Mouse (Mus musculus): Measurements from ENCODE around the gene Ndufa7. TPM values are rescaled to one million over a fixed set of nuclear protein-coding genes. Genes with fewer than 3 reads are reported as not detected.

Gene Ndufa7
- polyA plus RNA-seq, 1 experiment from 2014 or later: 620 TPM

DNA sequence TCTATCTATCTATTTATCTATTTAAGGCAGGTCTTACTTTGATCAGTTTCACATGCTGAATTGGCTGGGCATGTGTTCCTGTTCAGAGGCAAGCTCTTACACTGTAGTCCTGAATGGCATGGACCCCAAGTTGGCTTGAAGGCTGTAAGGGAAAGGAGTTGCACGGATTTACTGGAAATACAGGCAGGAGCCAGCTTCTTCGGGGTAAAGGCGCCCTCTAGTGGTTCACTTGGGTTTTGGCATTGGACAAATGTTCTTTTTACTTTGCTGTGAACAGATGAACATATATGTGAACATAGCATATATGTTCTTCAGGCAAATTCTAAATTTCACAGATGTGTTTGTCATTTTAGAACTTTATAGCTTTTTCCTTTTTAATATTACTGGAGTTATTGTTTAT, 2.5 kb downstream of the Ndufa7 start:
- H3K9ac ChIP-seq (ENCODE audit: low read depth, low read length): no peak overlapping the region
- no peak overlapping the region for H3K4me2 ChIP-seq (ENCODE audit: low read length)
- H3K4me1 ChIP-seq (replicated peaks; ENCODE audit: insufficient read depth, low read length): peaks cover 22% of the 10 kb centered on the region
- no peak for ATAC-seq (replicated peaks; ENCODE audit: low FRiP score, low read depth)
- no peak overlapping the region for H3K27ac ChIP-seq
- H3K36me3 ChIP-seq (ENCODE audit: insufficient read depth, low read length): peaks cover 16% of the 10 kb centered on the region
- no peak overlapping the region for H3K4me3 ChIP-seq (replicated peaks; ENCODE audit: low read depth, low read length)
- peak; percentile 92 for DNase-seq (ENCODE audit: low spot score)
- 0% methylated on average over 3 of the region's 3 CpGs for WGBS
- no peaks in the 10 kb centered on the region for H3K9me3 ChIP-seq (replicated peaks; ENCODE audit: low read length)
- peak; percentile 96 for TF ChIP-seq CTCF (IDR thresholded peaks at IDR 0.05; ENCODE audit: low read depth)
- no peaks in the 10 kb centered on the region for H3K27me3 ChIP-seq (ENCODE audit: insufficient read depth, low read length)

DNA sequence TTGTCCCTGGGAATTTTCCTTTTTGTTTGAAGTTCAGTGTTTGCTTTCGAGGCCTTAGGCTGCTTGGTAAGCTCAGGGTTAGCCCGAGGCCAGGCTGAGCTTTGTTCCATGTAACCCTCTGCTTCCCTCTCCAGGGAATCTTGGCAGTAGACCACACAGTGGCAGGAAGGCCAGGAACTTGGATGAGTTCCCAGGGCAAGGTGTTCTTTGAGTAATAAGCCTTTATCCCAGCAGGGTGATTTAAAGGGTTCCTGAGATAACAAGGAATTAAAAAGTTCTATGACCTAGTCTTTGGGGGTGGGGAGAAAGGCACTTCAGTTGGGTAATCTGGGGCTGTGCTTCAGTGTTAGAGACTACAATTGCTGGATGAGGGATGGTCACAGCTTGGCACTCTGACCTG, 4.5 kb downstream of the Ndufa7 start:
- no peaks in the 10 kb centered on the region for H3K9me3 ChIP-seq (replicated peaks; ENCODE audit: low read length)
- DNase-seq (ENCODE audit: low spot score): peak; percentile 60
- H3K4me1 ChIP-seq (replicated peaks; ENCODE audit: insufficient read depth, low read length): peaks cover 14% of the 10 kb centered on the region; the same call in 1 of the 2 replicates
- peak overlapping the region; percentile 25; the same call in 1 of the 2 replicates for H3K27ac ChIP-seq
- no peak for ATAC-seq (replicated peaks; ENCODE audit: low FRiP score, low read depth)
- no peak overlapping the region for H3K9ac ChIP-seq (ENCODE audit: low read depth, low read length)
- no peak overlapping the region for H3K4me2 ChIP-seq (ENCODE audit: low read length)
- H3K27me3 ChIP-seq (ENCODE audit: insufficient read depth, low read length): no peaks in the 10 kb centered on the region
- H3K4me3 ChIP-seq (replicated peaks; ENCODE audit: low read depth, low read length): no peak overlapping the region
- WGBS: 49% methylated on average over 2 of the region's 2 CpGs
- TF ChIP-seq CTCF (IDR thresholded peaks at IDR 0.05; ENCODE audit: low read depth): no peak
- H3K36me3 ChIP-seq (ENCODE audit: insufficient read depth, low read length): peaks cover 31% of the 10 kb centered on the region

DNA sequence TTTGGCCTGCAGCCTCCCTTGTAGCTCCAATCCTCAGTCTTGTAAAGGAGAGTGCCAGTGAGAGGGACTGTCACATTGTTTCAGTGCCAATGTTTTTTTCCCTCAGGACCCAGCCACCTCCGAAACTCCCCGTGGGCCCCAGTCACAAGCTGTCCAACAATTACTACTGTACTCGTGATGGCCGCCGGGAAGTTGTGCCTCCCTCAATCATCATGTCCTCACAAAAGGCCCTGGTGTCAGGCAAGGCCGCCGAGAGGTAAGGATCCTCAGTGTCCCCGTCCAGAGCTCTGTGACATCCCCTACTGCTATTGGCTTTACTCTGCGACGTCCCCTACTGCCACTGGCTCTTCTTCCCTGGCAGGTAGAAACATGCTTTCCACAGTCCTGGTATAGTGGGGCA, 5.2 kb downstream of the Ndufa7 start:
- no peak for TF ChIP-seq CTCF (IDR thresholded peaks at IDR 0.05; ENCODE audit: low read depth)
- no peaks in the 10 kb centered on the region for H3K9me3 ChIP-seq (replicated peaks; ENCODE audit: low read length)
- H3K27ac ChIP-seq: no peak overlapping the region
- ATAC-seq (replicated peaks; ENCODE audit: low FRiP score, low read depth) (no peak), DNase-seq (ENCODE audit: low spot score) (no peak)
- no peak overlapping the region for H3K4me2 ChIP-seq (ENCODE audit: low read length)
- peaks cover 14% of the 10 kb centered on the region; the same call in 1 of the 2 replicates for H3K4me1 ChIP-seq (replicated peaks; ENCODE audit: insufficient read depth, low read length)
- no peaks in the 10 kb centered on the region for H3K27me3 ChIP-seq (ENCODE audit: insufficient read depth, low read length)
- no peak overlapping the region for H3K4me3 ChIP-seq (replicated peaks; ENCODE audit: low read depth, low read length)
- no peak overlapping the region for H3K9ac ChIP-seq (ENCODE audit: low read depth, low read length)
- 92% methylated on average over 10 of the region's 10 CpGs for WGBS
- peaks cover 38% of the 10 kb centered on the region for H3K36me3 ChIP-seq (ENCODE audit: insufficient read depth, low read length)

- Histone ChIP-seq H3K4me3 (replicated peaks; ENCODE audit: low read depth, low read length) (peak within 1 kb of the TSS; percentile 91), H3K36me3 (ENCODE audit: insufficient read depth, low read length) (peaks cover 3% of the 10 kb centered on the region), H3K4me1 (replicated peaks; ENCODE audit: insufficient read depth, low read length) (no peaks in the 10 kb centered on the region; the same call in 1 of the 2 replicates), H3K4me2 (ENCODE audit: low read length) (peak within 1 kb of the TSS; percentile 74), H3K27ac (peak within 1 kb of the TSS; percentile 80), H3K27me3 (ENCODE audit: insufficient read depth, low read length) (no peaks in the 10 kb centered on the region), H3K9me3 (replicated peaks; ENCODE audit: low read length) (no peaks in the 10 kb centered on the region), H3K9ac (ENCODE audit: low read depth, low read length) (peak within 1 kb of the TSS; percentile 73)
- ATAC-seq (replicated peaks; ENCODE audit: low FRiP score, low read depth) (peak; percentile 87), DNase-seq (ENCODE audit: low spot score) (peak; percentile 95)
- under 1% methylated on average over 45 of the region's 45 CpGs for WGBS
- TF ChIP-seq CTCF (IDR thresholded peaks at IDR 0.05; ENCODE audit: low read depth): peak; percentile 31
These were observed 18.8 kb downstream of the Ndufa7 start, which contains the start of gene Cd320 for GRCm38 (mm10) chr17:33842966-33843795. Cd320 (plus strand) TSS chr17:33843091.

GRCm38 (mm10) chr17:33844196-33844595, 19.8 kb downstream of the Ndufa7 start:
- TF ChIP-seq CTCF (IDR thresholded peaks at IDR 0.05; ENCODE audit: low read depth): no peak
- no peak overlapping the region for H3K9ac ChIP-seq (ENCODE audit: low read depth, low read length)
- H3K9me3 ChIP-seq (replicated peaks; ENCODE audit: low read length): no peaks in the 10 kb centered on the region
- 51% methylated on average over 1 of the region's 1 CpGs for WGBS
- H3K36me3 ChIP-seq (ENCODE audit: insufficient read depth, low read length): peaks cover 6% of the 10 kb centered on the region
- H3K27me3 ChIP-seq (ENCODE audit: insufficient read depth, low read length): no peaks in the 10 kb centered on the region
- no peak overlapping the region for H3K4me3 ChIP-seq (replicated peaks; ENCODE audit: low read depth, low read length)
- no peak overlapping the region for H3K27ac ChIP-seq
- H3K4me2 ChIP-seq (ENCODE audit: low read length): peak overlapping the region; percentile 74
- DNase-seq (ENCODE audit: low spot score): no peak
- H3K4me1 ChIP-seq (replicated peaks; ENCODE audit: insufficient read depth, low read length): no peaks in the 10 kb centered on the region; the same call in 1 of the 2 replicates
- ATAC-seq (replicated peaks; ENCODE audit: low FRiP score, low read depth): no peak

DNA sequence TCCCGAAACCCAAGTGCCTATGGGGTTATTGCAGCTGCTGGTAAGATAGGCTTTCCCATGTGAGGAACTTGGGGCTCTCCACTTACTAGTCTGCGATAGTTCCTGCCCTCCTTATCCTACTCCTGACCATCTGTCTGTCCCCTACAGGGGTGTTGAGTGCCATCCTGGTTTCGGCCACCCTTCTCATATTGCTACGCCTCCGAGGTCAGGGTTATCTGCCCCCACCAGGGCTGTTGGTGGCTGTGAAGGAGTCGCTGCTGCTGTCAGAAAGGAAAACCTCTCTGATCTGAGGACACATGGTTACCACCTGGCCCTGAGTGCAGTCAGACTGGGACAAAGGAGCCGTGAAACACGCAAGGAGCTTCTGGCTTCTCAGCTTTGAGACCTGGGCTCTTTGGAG, 23.8 kb downstream of the Ndufa7 start:
- H3K27me3 ChIP-seq (ENCODE audit: insufficient read depth, low read length): no peaks in the 10 kb centered on the region
- no peak overlapping the region for H3K4me3 ChIP-seq (replicated peaks; ENCODE audit: low read depth, low read length)
- DNase-seq (ENCODE audit: low spot score) (no peak), ATAC-seq (replicated peaks; ENCODE audit: low FRiP score, low read depth) (no peak)
- WGBS: 73% methylated on average over 8 of the region's 8 CpGs
- no peak overlapping the region for H3K4me2 ChIP-seq (ENCODE audit: low read length)
- H3K27ac ChIP-seq: no peak overlapping the region
- TF ChIP-seq CTCF (IDR thresholded peaks at IDR 0.05; ENCODE audit: low read depth): no peak
- no peaks in the 10 kb centered on the region for H3K9me3 ChIP-seq (replicated peaks; ENCODE audit: low read length)
- peaks cover 6% of the 10 kb centered on the region for H3K36me3 ChIP-seq (ENCODE audit: insufficient read depth, low read length)
- no peaks in the 10 kb centered on the region; the same call in 1 of the 2 replicates for H3K4me1 ChIP-seq (replicated peaks; ENCODE audit: insufficient read depth, low read length)
- no peak overlapping the region for H3K9ac ChIP-seq (ENCODE audit: low read depth, low read length)
